Mouse (Mus musculus) testis, adult 2 months (tissue): Measurements from ENCODE around the gene Akr1d1. TPM values are rescaled to one million over a fixed set of nuclear protein-coding genes. Genes with fewer than 3 reads are reported as not detected.

Experiments
- H3K27ac ChIP-seq: fragments of 200-500 bp; 2 replicates; pipeline ENCODE4 v1.5.1; 2012; ENCODE audit warnings: low read depth, low read length; ENCODE audit not compliant: control insufficient read depth, insufficient read depth
- H3K27me3 ChIP-seq: fragments of 200-500 bp; 2 replicates; pipeline ENCODE4 v1.6.1; 2012; ENCODE audit warnings: mild to moderate bottlenecking, low read length, moderate library complexity; ENCODE audit not compliant: control insufficient read depth, insufficient read depth
- H3K36me3 ChIP-seq: fragments of 200-500 bp; 2 replicates; pipeline ENCODE4 v1.6.1; 2012; ENCODE audit warnings: mild to moderate bottlenecking, low read length; ENCODE audit not compliant: control insufficient read depth, insufficient read depth
- H3K4me1 ChIP-seq: fragments of 200-500 bp; 2 replicates; pipeline ENCODE4 v1.6.1; 2012; ENCODE audit warnings: low read length; ENCODE audit not compliant: control insufficient read depth, insufficient read depth
- H3K4me3 ChIP-seq: fragments of 200-500 bp; 2 replicates; pipeline ENCODE4 v1.5.1; 2012; ENCODE audit warnings: low read depth, mild to moderate bottlenecking, low read length, moderate library complexity, mixed read lengths; ENCODE audit not compliant: control insufficient read depth
- CTCF ChIP-seq: fragments of 200-500 bp; IDR thresholded peaks from 2 replicates; pipeline ENCODE4 v1.5.1; 2012; ENCODE audit warnings: low read depth, mild to moderate bottlenecking, inconsistent platforms, low read length, moderate library complexity; ENCODE audit not compliant: control insufficient read depth, insufficient read depth, insufficient replicate concordance
- POLR2A ChIP-seq: fragments of 200-500 bp; IDR thresholded peaks from 2 replicates; pipeline ENCODE4 v1.6.1; 2012; ENCODE audit warnings: low read depth, mild to moderate bottlenecking, inconsistent platforms, low read length, moderate library complexity; ENCODE audit not compliant: control insufficient read depth
- polyA plus RNA-seq: library from polyadenylated mRNA; depleted of rRNA; stranded (reverse); fragments of >200 nt; gene quantifications from 2 replicates; pipeline ENCODE4 v1.2.3, GENCODE M21; 2012

Akr1d1 gene
- polyA plus RNA-seq, 1 experiment = not detected

DNA sequence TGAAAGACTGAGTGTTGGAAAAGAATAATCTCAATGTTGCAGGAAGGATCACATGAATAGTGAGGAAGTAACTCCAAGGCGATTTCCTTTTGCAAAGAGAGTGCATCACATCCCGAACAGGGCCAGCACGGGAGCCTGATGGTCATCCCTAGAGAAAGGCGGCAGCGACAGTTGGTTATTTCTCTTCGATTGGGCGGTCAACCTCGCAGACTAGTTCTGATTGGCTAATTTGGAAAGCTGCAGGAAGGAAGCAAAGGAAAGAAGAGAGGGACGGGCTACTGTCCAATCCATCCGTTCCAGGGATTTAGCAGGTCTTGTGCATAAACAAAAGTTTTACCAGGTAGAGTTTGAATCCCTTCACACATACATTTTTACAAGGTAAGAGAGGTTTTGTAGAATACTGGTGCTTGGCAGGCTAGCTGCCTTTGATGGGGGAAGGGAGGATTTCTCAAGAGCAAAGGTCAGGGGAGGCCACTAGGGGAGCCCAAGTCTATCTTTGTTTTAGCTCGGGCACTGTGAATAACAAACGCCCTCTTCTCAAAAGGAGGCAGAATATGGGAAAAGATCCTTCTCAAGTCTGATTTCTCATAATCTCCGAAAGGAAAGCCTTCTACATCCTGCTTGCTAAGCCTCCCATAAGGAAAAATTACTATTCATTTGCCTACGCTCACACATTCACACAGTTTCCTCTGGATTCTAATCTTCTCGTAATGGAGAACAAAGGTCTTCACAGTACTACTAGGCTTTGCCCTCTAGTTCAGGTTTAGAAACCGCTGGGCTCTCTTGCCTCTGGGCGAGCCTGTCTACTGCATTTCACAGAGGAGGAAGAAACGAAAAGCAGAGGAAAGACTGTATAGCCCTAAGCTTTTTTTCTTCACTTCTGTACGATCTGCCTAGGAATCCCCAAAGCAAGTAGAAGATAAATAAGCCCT, 62.4 kb downstream of the Akr1d1 start:
- H3K27me3 ChIP-seq = no peaks in the 10 kb centered on the region
- no peak overlapping the region; the same call in 1 of the 2 replicates for H3K4me3 ChIP-seq
- no peak for TF ChIP-seq POLR2A
- TF ChIP-seq CTCF = peak; percentile 15; the same call in 1 of the 2 replicates
- H3K4me1 ChIP-seq = peaks cover 5% of the 10 kb centered on the region
- H3K27ac ChIP-seq = peak overlapping the region; percentile 39; the same call in 1 of the 2 replicates
- no peaks in the 10 kb centered on the region for H3K36me3 ChIP-seq

DNA sequence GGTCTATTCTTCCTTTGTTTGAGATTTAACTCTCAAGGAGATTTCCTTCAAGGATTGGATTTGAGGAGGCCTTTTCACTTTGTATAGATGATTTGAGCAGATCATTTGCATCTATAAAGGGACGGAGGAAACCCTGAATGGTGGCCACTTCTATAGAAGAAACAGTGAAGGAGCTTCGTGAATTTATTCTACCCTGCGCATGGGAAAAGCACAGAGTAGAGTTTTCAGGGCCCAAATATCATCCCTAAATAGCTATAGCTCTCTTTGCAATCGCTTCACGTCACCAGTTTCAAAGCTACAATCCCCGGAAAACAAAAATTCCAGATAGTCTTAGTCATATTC, 63.0 kb downstream of the Akr1d1 start:
- Histone ChIP-seq H3K36me3 (no peaks in the 10 kb centered on the region), H3K27ac (no peak overlapping the region), H3K4me1 (peaks cover 5% of the 10 kb centered on the region), H3K4me3 (no peak overlapping the region), H3K27me3 (no peaks in the 10 kb centered on the region)
- TF ChIP-seq POLR2A = no peak
- TF ChIP-seq CTCF = no peak

DNA sequence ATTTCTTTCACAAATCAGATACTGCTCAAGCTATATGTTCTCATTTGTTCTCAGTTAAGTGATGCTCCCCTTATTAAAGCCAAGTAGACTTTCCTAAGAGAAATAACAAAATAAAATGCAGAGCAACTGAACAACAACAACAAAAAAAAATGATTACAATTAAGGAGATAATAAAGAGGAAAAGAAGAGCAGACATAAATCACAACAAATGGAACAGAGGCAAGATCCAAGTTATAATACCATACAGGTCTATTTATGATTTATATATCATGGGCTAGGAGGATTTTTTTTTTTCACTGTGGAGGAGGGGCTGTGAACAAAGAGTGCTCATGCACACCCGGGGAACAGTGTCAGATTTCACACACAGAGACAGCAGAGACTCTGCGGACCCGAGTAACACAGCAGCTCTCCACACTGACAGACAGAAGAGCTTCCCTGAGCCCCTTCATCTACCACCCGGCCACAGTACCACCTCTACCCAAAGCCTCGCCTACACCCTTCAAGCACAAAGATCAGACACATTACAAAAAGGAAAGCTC, 63.6 kb downstream of the Akr1d1 start:
- Histone ChIP-seq H3K4me3 (no peak overlapping the region), H3K27ac (no peak overlapping the region), H3K36me3 (no peaks in the 10 kb centered on the region), H3K27me3 (no peaks in the 10 kb centered on the region), H3K4me1 (peaks cover 5% of the 10 kb centered on the region)
- TF ChIP-seq POLR2A (no peak), CTCF (no peak)

DNA sequence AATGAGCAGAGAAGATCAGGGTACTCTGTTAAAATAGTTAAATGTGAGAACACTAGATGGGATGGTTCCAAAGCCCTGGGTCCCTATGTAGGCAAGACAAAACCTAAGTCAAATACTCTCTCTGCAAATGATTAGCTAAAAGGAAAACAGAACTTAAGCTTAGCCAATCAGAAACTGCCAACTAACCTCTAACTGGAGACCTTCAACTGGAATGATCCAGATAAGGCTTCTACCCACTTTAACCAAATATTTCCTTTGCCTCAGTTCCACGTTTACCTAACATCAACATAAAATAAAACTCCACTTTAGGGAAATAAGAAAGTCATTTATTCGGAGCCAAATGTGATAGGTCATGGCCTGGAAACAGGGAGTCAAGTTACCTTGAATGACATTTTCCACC, 67.1 kb downstream of the Akr1d1 start:
- Histone ChIP-seq H3K27ac (no peak overlapping the region), H3K4me3 (no peak overlapping the region), H3K36me3 (no peaks in the 10 kb centered on the region), H3K4me1 (peaks cover 1% of the 10 kb centered on the region), H3K27me3 (no peaks in the 10 kb centered on the region)
- no peak for TF ChIP-seq CTCF
- no peak for TF ChIP-seq POLR2A

DNA sequence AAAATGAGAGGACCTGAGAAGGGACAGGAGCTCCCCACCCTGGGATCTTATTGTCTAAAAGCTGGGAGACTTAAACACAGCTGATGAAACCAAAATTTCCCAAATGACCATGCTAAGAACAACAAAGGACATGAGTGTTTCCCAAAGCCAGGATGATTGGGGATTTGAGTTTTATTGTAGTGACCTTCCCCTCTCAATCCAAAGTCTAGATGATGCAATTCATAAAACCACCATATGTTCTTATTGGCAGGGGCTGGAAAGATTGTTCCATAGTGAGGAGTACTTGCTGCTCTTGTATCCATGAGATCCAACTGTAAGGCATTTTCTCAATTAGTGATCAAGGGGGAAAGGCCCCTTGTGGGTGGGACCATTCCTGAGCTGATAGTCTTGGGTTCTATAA, 68.1 kb downstream of the Akr1d1 start:
- Histone ChIP-seq H3K4me3 (no peak overlapping the region), H3K27ac (no peak overlapping the region), H3K4me1 (no peaks in the 10 kb centered on the region), H3K36me3 (no peaks in the 10 kb centered on the region), H3K27me3 (no peaks in the 10 kb centered on the region)
- TF ChIP-seq CTCF (no peak), POLR2A (no peak)

DNA sequence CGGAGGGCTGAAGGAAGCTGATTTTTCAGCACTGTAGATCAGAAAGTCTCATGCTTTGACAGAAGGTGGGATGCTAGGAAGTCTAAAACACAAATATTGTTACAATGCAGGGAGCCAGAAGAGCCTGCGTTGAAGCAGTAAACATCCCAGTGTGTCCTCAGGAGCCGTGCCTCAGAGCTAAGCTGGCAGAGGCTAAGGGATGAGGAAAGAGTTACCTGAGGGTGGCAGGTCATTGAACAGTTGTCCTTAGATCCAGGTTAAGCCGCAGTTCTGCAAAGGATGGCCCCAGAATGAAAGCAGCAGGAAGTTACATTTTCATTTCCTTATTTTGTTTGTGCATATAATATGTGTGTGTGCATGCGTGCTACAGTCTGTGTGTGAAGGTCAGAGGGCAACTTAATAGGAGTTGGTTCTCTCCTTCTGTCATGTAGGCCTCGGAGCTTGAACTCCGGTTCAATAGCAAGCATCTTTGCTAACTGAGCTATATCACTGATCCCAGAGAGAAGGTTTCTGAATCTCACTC, 71.1 kb downstream of the Akr1d1 start:
- Histone ChIP-seq H3K27ac (no peak overlapping the region), H3K4me1 (no peaks in the 10 kb centered on the region), H3K36me3 (no peaks in the 10 kb centered on the region), H3K27me3 (no peaks in the 10 kb centered on the region), H3K4me3 (no peak overlapping the region)
- TF ChIP-seq POLR2A (no peak), CTCF (no peak)
